In genomic region chr4:149719686-149720085, GRCm38 (mm10) we compare ENCODE assay signal across 8 mouse cellular contexts. TPM values are rescaled to one million over a fixed set of nuclear protein-coding genes. Genes with fewer than 3 reads are reported as not detected.
DNase-seq lines count a peak whose midpoint lies in the region; ATAC-seq and TF ChIP-seq lines count a peak whose summit lies in the region.

No protein-coding gene starts in this region.

- no peaks in the 10 kb centered on the region for H3K9me3 ChIP-seq in hindbrain, postnatal 0 days (ENCODE audit: low read length)
- no peaks in the 10 kb centered on the region for H3K9me3 ChIP-seq in hindbrain, embryonic 12.5 days (replicated peaks)
- no peaks in the 10 kb centered on the region for H3K9me3 ChIP-seq in ES-E14 (ENCODE audit: control insufficient read depth, insufficient read depth, low read depth, low read length)

- DNase-seq in hindbrain, postnatal 0 days (ENCODE audit: low spot score), result peak; percentile 81
- peak; percentile 48 for DNase-seq in 3T3-L1 (ENCODE audit: low read depth, low spot score)
- peak; percentile 72 for DNase-seq in ES-E14 (ENCODE audit: low read depth, low spot score)
- DNase-seq in thymus, postnatal 4 days, result peak; percentile 78
- no peak for DNase-seq in ovary, postnatal 10 days (ENCODE audit: low spot score)
- DNase-seq in left cerebral cortex, adult 11 months (ENCODE audit: low spot score), result no peak

- peaks cover 50% of the 10 kb centered on the region for H3K36me3 ChIP-seq in hindbrain, postnatal 0 days (ENCODE audit: insufficient read depth, low read length)
- H3K36me3 ChIP-seq in hindbrain, embryonic 12.5 days, result peaks cover 87% of the 10 kb centered on the region
- peaks cover 52% of the 10 kb centered on the region for H3K36me3 ChIP-seq in ES-E14 (ENCODE audit: control insufficient read depth, insufficient read depth, low read length, poor library complexity, severe bottlenecking)

- 69% methylated on average over 6 of the region's 6 CpGs for WGBS in hindbrain, postnatal 0 days
- 86% methylated on average over 6 of the region's 6 CpGs for WGBS in hindbrain, embryonic 12.5 days

- no peaks in the 10 kb centered on the region for H3K4me1 ChIP-seq in hindbrain, postnatal 0 days (ENCODE audit: insufficient read depth, low read length)
- peaks cover 24% of the 10 kb centered on the region for H3K4me1 ChIP-seq in hindbrain, embryonic 12.5 days
- 0 out of 4 replicates have a peak, but pooled peaks cover 0 to 3% of the 10 kb centered on the region in 2 experiments for H3K4me1 ChIP-seq in ES-E14 (ENCODE audit: control insufficient read depth in 2 of 2, insufficient read depth in 2 of 2, low read length in 2 of 2, poor library complexity in 1 of 2)

- ATAC-seq in hindbrain, postnatal 0 days, result no peak
- no peak for ATAC-seq in hindbrain, embryonic 12.5 days (ENCODE audit: low FRiP score)
- ATAC-seq in granulocyte monocyte progenitor cell, adult 5-6 weeks (replicated peaks; ENCODE audit: poor library complexity, severe bottlenecking), result peak; percentile 44

- no peak overlapping the region for H3K4me3 ChIP-seq in hindbrain, postnatal 0 days (ENCODE audit: low read length)
- no peak overlapping the region for H3K4me3 ChIP-seq in hindbrain, embryonic 12.5 days
- no peak overlapping the region for H3K4me3 ChIP-seq in ES-E14 (ENCODE audit: insufficient read depth in 1 of 2, low read depth in 1 of 2, low read length in 2 of 2, poor library complexity in 1 of 2, severe bottlenecking in 1 of 2)

- no peaks in the 10 kb centered on the region for H3K27me3 ChIP-seq in hindbrain, postnatal 0 days (ENCODE audit: insufficient read depth, low read length)
- H3K27me3 ChIP-seq in hindbrain, embryonic 12.5 days, result no peaks in the 10 kb centered on the region

- peak; percentile 83 for TF ChIP-seq CTCF in hindbrain, postnatal 0 days (IDR thresholded peaks at IDR 0.05; ENCODE audit: low read depth)

- H3K4me2 ChIP-seq in hindbrain, postnatal 0 days (ENCODE audit: low read depth, low read length), result no peak overlapping the region
- no peak overlapping the region for H3K4me2 ChIP-seq in hindbrain, embryonic 12.5 days (replicated peaks)

- H3K27ac ChIP-seq in hindbrain, postnatal 0 days, result no peak overlapping the region
- H3K27ac ChIP-seq in hindbrain, embryonic 12.5 days, result no peak overlapping the region
- H3K27ac ChIP-seq in ES-E14 (ENCODE audit: insufficient read depth, low read depth, low read length, poor library complexity, severe bottlenecking), result no peak overlapping the region

- in situ Hi-C loops in ES-E14 (cut with MboI; ENCODE audit: low sequenced_read_pairs in 2 of 2, unreplicated experiment in 2 of 2), result no loop called here

- no peak overlapping the region for H3K9ac ChIP-seq in hindbrain, postnatal 0 days (replicated peaks; ENCODE audit: low read length)
- no peak overlapping the region for H3K9ac ChIP-seq in hindbrain, embryonic 12.5 days
- no peak overlapping the region for H3K9ac ChIP-seq in ES-E14 (ENCODE audit: insufficient read depth, low read depth, low read length, poor library complexity, severe bottlenecking)

TF ChIP-seq in ES-E14, 5 proteins besides CTCF, POLR2A, EP300 and RAD21:
- TF ChIP-seq HCFC1 (IDR thresholded peaks at IDR 0.05; ENCODE audit: borderline replicate concordance, insufficient read depth, low read length) (no peak), ZNF384 (IDR thresholded peaks at IDR 0.05; ENCODE audit: low read depth, low read length) (no peak), MAFK (IDR thresholded peaks at IDR 0.05; ENCODE audit: insufficient read depth, low read depth, low read length) (no peak), ZC3H11A (IDR thresholded peaks at IDR 0.05; ENCODE audit: borderline replicate concordance, low read depth, low read length) (no peak), CHD2 (IDR thresholded peaks at IDR 0.05; ENCODE audit: low read depth, low read length) (no peak)

RNA-seq across cellular contexts. Expression of gene Pik3cd, which starts 17.3 kb away (rescaled TPM):
- 17.4 and 20.8 TPM in 2 replicates for total RNA-seq in hindbrain, postnatal 0 days (2014; rRNA removed)
- 9.2 and 10.1 TPM in 2 replicates for polyA plus RNA-seq in hindbrain, postnatal 0 days (2015; fragmentation: Nextera tagmentation; extraction: Ambion mirVana)
- polyA plus RNA-seq in hindbrain, embryonic 12.5 days (2016; fragmentation: Nextera tagmentation; extraction: Ambion mirVana), result 16.9 and 19.6 TPM in 2 replicates
- 6.4 and 8.0 TPM in 2 replicates for total RNA-seq in ES-E14 (2012; rRNA removed)
- total RNA-seq in granulocyte monocyte progenitor cell, adult 5-6 weeks (2014; fragmentation: Nextera tagmentation), result 72.9 and 80.4 TPM in 2 replicates
- 64.5 and 81.6 TPM in 2 replicates for total RNA-seq in granulocyte monocyte progenitor cell, adult 5-6 weeks (2017)

RNA-seq across cellular contexts. Expression of gene Tmem201, which starts 18.2 kb away (rescaled TPM):
- total RNA-seq in hindbrain, postnatal 0 days (2014; rRNA removed), result 69.8 and 80.2 TPM in 2 replicates
- polyA plus RNA-seq in hindbrain, postnatal 0 days (2015; fragmentation: Nextera tagmentation; extraction: Ambion mirVana), result 41.2 and 44.7 TPM in 2 replicates
- polyA plus RNA-seq in hindbrain, embryonic 12.5 days (2016; fragmentation: Nextera tagmentation; extraction: Ambion mirVana), result 39.6 and 39.7 TPM in 2 replicates
- total RNA-seq in ES-E14 (2012; rRNA removed), result 47.3 and 66.6 TPM in 2 replicates
- total RNA-seq in granulocyte monocyte progenitor cell, adult 5-6 weeks (2014; fragmentation: Nextera tagmentation), result 14.0 and 17.6 TPM in 2 replicates
- 7.1 and 7.5 TPM in 2 replicates for total RNA-seq in granulocyte monocyte progenitor cell, adult 5-6 weeks (2017)

RNA-seq across cellular contexts. Expression of gene Slc25a33, which starts 54.4 kb away (rescaled TPM):
- 20.4 and 21.6 TPM in 2 replicates for total RNA-seq in hindbrain, postnatal 0 days (2014; rRNA removed)
- 38.2 and 39.6 TPM in 2 replicates for polyA plus RNA-seq in hindbrain, postnatal 0 days (2015; fragmentation: Nextera tagmentation; extraction: Ambion mirVana)
- 18.8 and 18.9 TPM in 2 replicates for polyA plus RNA-seq in hindbrain, embryonic 12.5 days (2016; fragmentation: Nextera tagmentation; extraction: Ambion mirVana)
- 11.5 and 12.2 TPM in 2 replicates for total RNA-seq in ES-E14 (2012; rRNA removed)
- 1.6 and 5.8 TPM in 2 replicates for total RNA-seq in granulocyte monocyte progenitor cell, adult 5-6 weeks (2014; fragmentation: Nextera tagmentation)
- 3.9 and 5.2 TPM in 2 replicates for total RNA-seq in granulocyte monocyte progenitor cell, adult 5-6 weeks (2017)

Comparison
In these comparisons a context has a peak if more than half of its experiments do, and no peak if none do; other contexts are left out.
1. DNase-seq: peak in hindbrain, postnatal 0 days (single experiment), 3T3-L1 (single experiment), ES-E14 (single experiment) and thymus, postnatal 4 days (single experiment); none in ovary, postnatal 10 days (single experiment) and left cerebral cortex, adult 11 months (single experiment).